In genomic region chr1:132525832-132526231, GRCm38 (mm10) we compare ENCODE assay signal across 8 mouse cellular contexts. TPM values are rescaled to one million over a fixed set of nuclear protein-coding genes. Genes with fewer than 3 reads are reported as not detected.
A peak's percentile ranks its signal among the peaks of the same experiment; 100 is the strongest.
DNase-seq lines count a peak whose midpoint lies in the region; ATAC-seq and TF ChIP-seq lines count a peak whose summit lies in the region.

No protein-coding gene starts in this region.

- H3K4me2 ChIP-seq in embryonic facial prominence, embryonic 11.5 days (ENCODE audit: low read depth, low read length): no peak overlapping the region
- peak overlapping the region; percentile 19; the same call in 1 of the 2 replicates for H3K4me2 ChIP-seq in hindbrain, embryonic 12.5 days (replicated peaks)
- H3K4me2 ChIP-seq in midbrain, embryonic 11.5 days: no peak overlapping the region

- TF ChIP-seq CTCF in gastrocnemius, adult 2 months (IDR thresholded peaks at IDR 0.05): peak; percentile 91

- H3K4me1 ChIP-seq in embryonic facial prominence, embryonic 11.5 days (ENCODE audit: control insufficient read depth, insufficient read depth, low read length): no peaks in the 10 kb centered on the region
- H3K4me1 ChIP-seq in hindbrain, embryonic 12.5 days: peaks cover 31% of the 10 kb centered on the region
- H3K4me1 ChIP-seq in midbrain, embryonic 11.5 days (ENCODE audit: control insufficient read depth, insufficient read depth, low read length): peaks cover 10% of the 10 kb centered on the region

- no peaks in the 10 kb centered on the region for H3K27me3 ChIP-seq in embryonic facial prominence, embryonic 11.5 days (ENCODE audit: control insufficient read depth, insufficient read depth, low read length)
- 0 out of 2 replicates have a peak, but pooled peaks cover 2% of the 10 kb centered on the region for H3K27me3 ChIP-seq in hindbrain, embryonic 12.5 days
- H3K27me3 ChIP-seq in midbrain, embryonic 11.5 days (ENCODE audit: control insufficient read depth, insufficient read depth, low read length): no peaks in the 10 kb centered on the region

- H3K36me3 ChIP-seq in embryonic facial prominence, embryonic 11.5 days (replicated peaks; ENCODE audit: control insufficient read depth, insufficient read depth, low read depth, low read length): no peaks in the 10 kb centered on the region
- peaks cover 33% of the 10 kb centered on the region; the same call in 1 of the 2 replicates for H3K36me3 ChIP-seq in hindbrain, embryonic 12.5 days
- H3K36me3 ChIP-seq in midbrain, embryonic 11.5 days (ENCODE audit: control insufficient read depth, insufficient read depth, low read length): no peaks in the 10 kb centered on the region

- H3K27ac ChIP-seq in gastrocnemius, adult 2 months: no peak overlapping the region
- no peak overlapping the region for H3K27ac ChIP-seq in embryonic facial prominence, embryonic 11.5 days (replicated peaks; ENCODE audit: low read depth, low read length)
- H3K27ac ChIP-seq in hindbrain, embryonic 12.5 days: peak overlapping the region; percentile 80
- H3K27ac ChIP-seq in midbrain, embryonic 11.5 days (ENCODE audit: low read depth, low read length): no peak overlapping the region; the same call in 1 of the 2 replicates

- no peak for ATAC-seq in embryonic facial prominence, embryonic 11.5 days (replicated peaks; ENCODE audit: insufficient number of reproducible peaks, low FRiP score, low TSS enrichment, low read depth)
- peak; percentile 33; the same call in 1 of the 2 replicates for ATAC-seq in hindbrain, embryonic 12.5 days (ENCODE audit: low FRiP score)
- peak; percentile 43; the same call in 1 of the 2 replicates for ATAC-seq in midbrain, embryonic 11.5 days (ENCODE audit: low FRiP score)

- intact Hi-C loops in gastrocnemius, adult 2 months (cut with DNase I): loop anchor here (1.0 kb wide), 1 partner anchor 68 kb away; no protein-coding TSS in a partner anchor
- intact Hi-C loops in gastrocnemius, postnatal 14 days (cut with DNase I; ENCODE audit: low total_unique reads): loop anchor here (10.0 kb wide), 1 partner anchor 179 kb away; no protein-coding TSS in a partner anchor

- WGBS in embryonic facial prominence, embryonic 11.5 days: 10% methylated on average over 10 of the region's 10 CpGs
- WGBS in hindbrain, embryonic 12.5 days: 5% methylated on average over 10 of the region's 10 CpGs
- 10% methylated on average over 10 of the region's 10 CpGs for WGBS in midbrain, embryonic 11.5 days

- H3K4me3 ChIP-seq in gastrocnemius, adult 2 months: no peak overlapping the region
- H3K4me3 ChIP-seq in embryonic facial prominence, embryonic 11.5 days (ENCODE audit: low read depth, low read length): no peak overlapping the region
- no peak overlapping the region for H3K4me3 ChIP-seq in hindbrain, embryonic 12.5 days
- no peak overlapping the region for H3K4me3 ChIP-seq in midbrain, embryonic 11.5 days (ENCODE audit: low read depth, low read length)

- H3K9me3 ChIP-seq in embryonic facial prominence, embryonic 11.5 days (replicated peaks; ENCODE audit: control insufficient read depth, low read length): no peaks in the 10 kb centered on the region
- H3K9me3 ChIP-seq in hindbrain, embryonic 12.5 days (replicated peaks): no peaks in the 10 kb centered on the region
- no peaks in the 10 kb centered on the region for H3K9me3 ChIP-seq in midbrain, embryonic 11.5 days (ENCODE audit: control insufficient read depth, low read length)

- H3K9ac ChIP-seq in embryonic facial prominence, embryonic 11.5 days (replicated peaks; ENCODE audit: low read length): peak overlapping the region; percentile 37; the same call in 1 of the 2 replicates
- H3K9ac ChIP-seq in hindbrain, embryonic 12.5 days: peak overlapping the region; percentile 39
- peak overlapping the region; percentile 33; the same call in 1 of the 2 replicates for H3K9ac ChIP-seq in midbrain, embryonic 11.5 days (ENCODE audit: low read length)

- peak; percentile 40 for DNase-seq in gastrocnemius, adult 2 months
- DNase-seq in gastrocnemius, postnatal 14 days: no peak
- peak; percentile 55 to 74 for DNase-seq in adrenal gland, postnatal 36 days
- peak; percentile 88 for DNase-seq in embryonic facial prominence, embryonic 11.5 days (ENCODE audit: low spot score)
- DNase-seq in layer of hippocampus, postnatal 36 days: peak; percentile 63 to 77
- peak; percentile 99 for DNase-seq in midbrain, embryonic 11.5 days (ENCODE audit: low spot score, missing footprints)
- DNase-seq in right cerebral cortex, postnatal 25 days: peak; percentile 70

RNA-seq across cellular contexts. Expression of gene Cntn2, which starts 17.2 kb away (rescaled TPM):
- total RNA-seq in gastrocnemius, adult 2 months (2021): under 1 TPM in 1 of 2 experiments, not detected in 1; 0.08 TPM
- total RNA-seq in gastrocnemius, postnatal 14 days (2021): under 1 TPM; 0.04 to 0.18 TPM
- total RNA-seq in adrenal gland, postnatal 36 days (2021): not detected
- 7.6 and 11.0 TPM in 2 replicates for polyA plus RNA-seq in embryonic facial prominence, embryonic 11.5 days (2014; fragmentation: Nextera tagmentation; extraction: Ambion mirVana)
- polyA plus RNA-seq in hindbrain, embryonic 12.5 days (2016; fragmentation: Nextera tagmentation; extraction: Ambion mirVana): 83.8 and 88.4 TPM in 2 replicates
- 10 to 100 TPM; 71.6 to 85.6 TPM for total RNA-seq in layer of hippocampus, postnatal 36 days (2021)
- polyA plus RNA-seq in midbrain, embryonic 11.5 days (2014; fragmentation: Nextera tagmentation; extraction: Ambion mirVana): 30.9 and 31.4 TPM in 2 replicates

RNA-seq across cellular contexts. Expression of gene Tmem81, which starts 19.8 kb away (rescaled TPM):
- total RNA-seq in gastrocnemius, adult 2 months (2021): 1 to 10 TPM; 1.3 to 1.7 TPM
- total RNA-seq in gastrocnemius, postnatal 14 days (2021): 1 to 10 TPM in 1 of 2 experiments, under 1 TPM in 1; 0.84 to 1.0 TPM
- 1 to 10 TPM; 3.1 to 3.9 TPM for total RNA-seq in adrenal gland, postnatal 36 days (2021)
- polyA plus RNA-seq in embryonic facial prominence, embryonic 11.5 days (2014; fragmentation: Nextera tagmentation; extraction: Ambion mirVana): 0.88 and 1.3 TPM in 2 replicates
- polyA plus RNA-seq in hindbrain, embryonic 12.5 days (2016; fragmentation: Nextera tagmentation; extraction: Ambion mirVana): 1.5 and 1.8 TPM in 2 replicates
- total RNA-seq in layer of hippocampus, postnatal 36 days (2021): 1 to 10 TPM; 5.1 to 7.3 TPM
- 0.86 and 1.5 TPM in 2 replicates for polyA plus RNA-seq in midbrain, embryonic 11.5 days (2014; fragmentation: Nextera tagmentation; extraction: Ambion mirVana)

RNA-seq across cellular contexts. Expression of gene Rbbp5, which starts 48.7 kb away (rescaled TPM):
- 10 to 100 TPM; 18.4 to 23.5 TPM for total RNA-seq in gastrocnemius, adult 2 months (2021)
- 10 to 100 TPM; 17.1 to 17.4 TPM for total RNA-seq in gastrocnemius, postnatal 14 days (2021)
- 10 to 100 TPM; 36.5 to 39.2 TPM for total RNA-seq in adrenal gland, postnatal 36 days (2021)
- polyA plus RNA-seq in embryonic facial prominence, embryonic 11.5 days (2014; fragmentation: Nextera tagmentation; extraction: Ambion mirVana): 59.7 and 64.1 TPM in 2 replicates
- polyA plus RNA-seq in hindbrain, embryonic 12.5 days (2016; fragmentation: Nextera tagmentation; extraction: Ambion mirVana): 53.7 and 53.8 TPM in 2 replicates
- 10 to 100 TPM; 69.1 to 71.6 TPM for total RNA-seq in layer of hippocampus, postnatal 36 days (2021)
- polyA plus RNA-seq in midbrain, embryonic 11.5 days (2014; fragmentation: Nextera tagmentation; extraction: Ambion mirVana): 65.2 and 65.9 TPM in 2 replicates

Comparison
In these comparisons a context has a peak if more than half of its experiments do, and no peak if none do; other contexts are left out.
1. RNA of gene Cntn2, which starts 17.2 kb away (total RNA-seq): 71.6 to 85.6 TPM in layer of hippocampus, postnatal 36 days; 0.04 to 0.18 TPM in gastrocnemius, postnatal 14 days, 0.08 TPM in gastrocnemius, adult 2 months and not detected in adrenal gland, postnatal 36 days; every median in the first group is over 10 times any median in the second.
2. Peak in every context shown above with its lines, with median percentiles within 50 percentile points of each other: H3K9ac ChIP-seq.